Mouse (Mus musculus) liver, postnatal 0 days (tissue): ENCODE measurements at regions not wholly inside any gene's neighbourhood (a gene's known extent, or its start where the extent isn't known, plus 50 kb on each side); places are given as distances from the start of the nearest gene placed in this dataset.

Experiments used
- CTCF ChIP-seq: sonication (generic); IDR thresholded peaks from 2 replicates; pipeline ENCODE4 v1.5.1; 2016; ENCODE audit warnings: antibody characterized with exemption, low read depth
- EP300 ChIP-seq: IDR thresholded peaks from 2 replicates; pipeline ENCODE4 v1.6.1; 2016; ENCODE audit warnings: antibody characterized with exemption, low read depth, mild to moderate bottlenecking

DNA sequence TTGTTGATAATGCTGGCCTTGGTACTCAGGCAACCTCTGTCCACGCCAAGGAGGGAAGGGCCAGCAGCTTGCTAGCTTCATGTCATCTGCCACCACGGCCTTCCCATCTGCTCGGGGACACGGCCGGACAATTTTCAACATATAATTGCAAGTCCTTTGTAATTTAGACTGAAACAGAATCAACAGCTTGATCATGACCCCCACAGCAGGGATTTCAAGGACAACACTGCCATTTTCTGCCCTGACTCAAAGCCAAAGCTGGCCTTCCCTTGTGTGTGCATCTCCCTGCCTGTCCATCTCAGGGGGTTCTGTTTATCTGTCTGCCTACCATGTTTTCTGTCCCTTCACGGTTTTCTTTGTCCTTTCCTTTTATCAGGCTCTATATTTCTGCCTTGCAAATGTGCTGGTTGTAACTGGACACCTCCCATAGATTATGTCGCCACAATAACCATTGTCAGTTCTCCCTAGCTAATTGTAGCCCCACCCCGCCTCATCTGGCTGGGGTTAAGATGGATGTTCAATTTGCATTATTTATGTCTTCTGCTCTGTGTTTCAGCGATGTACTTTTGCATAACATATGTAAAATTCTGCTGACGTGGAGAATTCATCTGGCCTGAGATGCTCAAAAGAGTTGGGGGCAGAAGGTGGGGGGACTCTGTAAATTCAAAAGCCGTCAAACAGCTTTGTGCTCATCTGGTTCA, 295.8 kb upstream of the Npvf start:
- no peak for TF ChIP-seq CTCF
- TF ChIP-seq EP300: no peak
